Mouse (Mus musculus) spleen, adult 2 months (tissue): ENCODE measurements around the gene Pde9a. TPM values are rescaled to one million over a fixed set of nuclear protein-coding genes. Genes with fewer than 3 reads are reported as not detected.

ENCODE experiments used
- DNase-seq, 2 experiments: peaks; one replicate each; pipeline versions ENCODE4 v3.0.0 to v3.0.0-alpha.2; 2012 to 2021; ENCODE audit warnings: low spot score in 2 of 2, low read depth in 1 of 2
- H3K27ac ChIP-seq: fragments of 200-500 bp; 2 replicates; pipeline ENCODE4 v1.5.1; 2012; ENCODE audit warnings: low read length, inconsistent platforms; ENCODE audit not compliant: insufficient read depth
- H3K27me3 ChIP-seq: fragments of 200-500 bp; 2 replicates; pipeline ENCODE4 v1.6.1; 2012; ENCODE audit warnings: mild to moderate bottlenecking, moderate library complexity, low read length, inconsistent platforms; ENCODE audit not compliant: control insufficient read depth, insufficient read depth
- H3K36me3 ChIP-seq: fragments of 200-500 bp; 2 replicates; pipeline ENCODE4 v1.6.1; 2012; ENCODE audit warnings: mild to moderate bottlenecking, low read length, inconsistent platforms; ENCODE audit not compliant: control insufficient read depth, insufficient read depth
- H3K4me1 ChIP-seq: fragments of 200-500 bp; 2 replicates; pipeline ENCODE4 v1.6.1; 2011; ENCODE audit warnings: inconsistent platforms; ENCODE audit not compliant: control insufficient read depth, insufficient read depth, insufficient read length
- H3K4me3 ChIP-seq: fragments of 200-500 bp; 2 replicates; pipeline ENCODE4 v1.5.1; 2011; ENCODE audit warnings: mild to moderate bottlenecking, inconsistent platforms; ENCODE audit not compliant: insufficient read depth, insufficient read length; ENCODE audit errors: extremely low read depth
- CTCF ChIP-seq: fragments of 200-500 bp; IDR thresholded peaks from 2 replicates; pipeline ENCODE4 v1.5.1; 2011; ENCODE audit warnings: mild to moderate bottlenecking, inconsistent platforms; ENCODE audit not compliant: insufficient read depth, insufficient read length, insufficient replicate concordance; ENCODE audit errors: extremely low read depth
- POLR2A ChIP-seq: fragments of 200-500 bp; IDR thresholded peaks from 2 replicates; pipeline ENCODE4 v1.6.1; 2011; ENCODE audit warnings: low read depth, low read length, inconsistent platforms
- WGBS: fragments of 180-500 bp; shearing (Covaris S2); methylation state at CpG from one replicate; pipeline ENCODE4 v1.1.7; 2018; 5-methylcytosine and 5-hydroxymethylcytosine counted together
- polyA plus RNA-seq: library from polyadenylated mRNA; depleted of rRNA; stranded (reverse); fragments of >200 nt; gene quantifications from 2 replicates; pipeline ENCODE4 v1.2.3, GENCODE M21; 2012; rRNA removed

Pde9a gene
- polyA plus RNA-seq, 1 experiment: 1.3 TPM

- no peaks in the 10 kb centered on the region for H3K27me3 ChIP-seq
- no peak overlapping the region for H3K27ac ChIP-seq
- WGBS: 39% methylated on average over 3 of the region's 3 CpGs
- DNase-seq: no peak
- peaks cover 2% of the 10 kb centered on the region; the same call in 1 of the 2 replicates for H3K36me3 ChIP-seq
- no peak for TF ChIP-seq CTCF
- no peak for TF ChIP-seq POLR2A
- peaks cover 3% of the 10 kb centered on the region; the same call in 1 of the 2 replicates for H3K4me1 ChIP-seq
- H3K4me3 ChIP-seq: no peak overlapping the region
These were observed 134.9 kb downstream of the Pde9a start for GRCm38 (mm10) chr17:31520895-31521294.

- WGBS: 90% methylated on average over 6 of the region's 6 CpGs
- peaks cover 4% of the 10 kb centered on the region; the same call in 1 of the 2 replicates for H3K36me3 ChIP-seq
- H3K27ac ChIP-seq: no peak overlapping the region
- no peak for DNase-seq
- no peak overlapping the region for H3K4me3 ChIP-seq
- TF ChIP-seq POLR2A (no peak), CTCF (no peak)
- H3K4me1 ChIP-seq: peaks cover 3% of the 10 kb centered on the region; the same call in 1 of the 2 replicates
- H3K27me3 ChIP-seq: no peaks in the 10 kb centered on the region
These were observed 135.9 kb downstream of the Pde9a start for GRCm38 (mm10) chr17:31521948-31522347.

DNA sequence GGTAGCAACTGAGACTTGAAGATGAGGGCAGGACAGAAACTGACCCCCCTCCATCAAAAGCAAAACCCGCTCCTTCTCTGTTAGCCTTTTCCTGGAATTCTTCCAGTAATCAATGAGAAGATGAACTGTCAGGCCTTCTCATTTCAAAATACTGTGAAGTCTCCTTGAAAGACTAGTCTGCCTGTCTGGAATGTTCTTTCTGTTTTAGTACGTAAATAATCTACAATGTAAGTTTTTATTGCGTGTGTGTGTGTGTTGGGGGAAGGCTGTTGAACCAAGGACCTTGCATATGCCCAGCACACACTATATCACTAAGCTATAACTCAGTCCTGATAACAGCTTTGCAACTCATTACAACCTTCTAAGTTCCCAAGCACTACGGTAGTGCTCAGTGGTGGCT lies 139.1 kb downstream of the Pde9a start:
- Histone ChIP-seq H3K4me1 (peaks cover 3% of the 10 kb centered on the region; the same call in 1 of the 2 replicates), H3K27me3 (no peaks in the 10 kb centered on the region), H3K36me3 (peaks cover 17% of the 10 kb centered on the region), H3K27ac (no peak overlapping the region), H3K4me3 (no peak overlapping the region)
- no peak for DNase-seq
- TF ChIP-seq POLR2A (no peak), CTCF (no peak)
- 89% methylated on average over 4 of the region's 4 CpGs for WGBS

- TF ChIP-seq CTCF (no peak), POLR2A (no peak)
- DNase-seq: no peak
- 95% methylated on average over 3 of the region's 3 CpGs for WGBS
- Histone ChIP-seq H3K27ac (no peak overlapping the region), H3K4me1 (peaks cover 2% of the 10 kb centered on the region; the same call in 1 of the 2 replicates), H3K36me3 (peaks cover 18% of the 10 kb centered on the region), H3K27me3 (no peaks in the 10 kb centered on the region), H3K4me3 (no peak overlapping the region)
These were observed 139.8 kb downstream of the Pde9a start for GRCm38 (mm10) chr17:31525816-31526215.

Other genes with a start within 250 kb of the Pde9a start
- gene Tff2, start 241.9 kb upstream of the Pde9a start, polyA plus RNA-seq: 214 and 330 TPM in 2 replicates
- not detected in 2 replicates for gene Tff1, start 220.9 kb upstream of the Pde9a start, polyA plus RNA-seq
- gene Tmprss3, start 187.2 kb upstream of the Pde9a start, polyA plus RNA-seq: 0.11 and 0.19 TPM in 2 replicates
- 12.5 and 15.0 TPM in 2 replicates for gene Ubash3a, start 178.3 kb upstream of the Pde9a start, polyA plus RNA-seq
- 0.08 and 0.13 TPM in 2 replicates for gene Rsph1, start 108.8 kb upstream of the Pde9a start, polyA plus RNA-seq
- 26.2 and 33.4 TPM in 2 replicates for gene Slc37a1, start 99.4 kb upstream of the Pde9a start, polyA plus RNA-seq
- gene Wdr4, start 133.8 kb downstream of the Pde9a start, polyA plus RNA-seq: 24.5 and 24.9 TPM in 2 replicates
- gene Ndufv3, start 133.9 kb downstream of the Pde9a start, polyA plus RNA-seq: 42.7 and 54.3 TPM in 2 replicates
- 18.9 and 28.2 TPM in 2 replicates for gene Pknox1, start 178.5 kb downstream of the Pde9a start, polyA plus RNA-seq